Mouse (Mus musculus): ENCODE data around the gene Cyb5r1. TPM values are rescaled to one million over a fixed set of nuclear protein-coding genes. Genes with fewer than 3 reads are reported as not detected.
A peak's percentile ranks its signal among the peaks of the same experiment; 100 is the strongest.

Cyb5r1 gene
- polyA plus RNA-seq, 1 experiment from 2014 or later, result 16.1 TPM

DNA sequence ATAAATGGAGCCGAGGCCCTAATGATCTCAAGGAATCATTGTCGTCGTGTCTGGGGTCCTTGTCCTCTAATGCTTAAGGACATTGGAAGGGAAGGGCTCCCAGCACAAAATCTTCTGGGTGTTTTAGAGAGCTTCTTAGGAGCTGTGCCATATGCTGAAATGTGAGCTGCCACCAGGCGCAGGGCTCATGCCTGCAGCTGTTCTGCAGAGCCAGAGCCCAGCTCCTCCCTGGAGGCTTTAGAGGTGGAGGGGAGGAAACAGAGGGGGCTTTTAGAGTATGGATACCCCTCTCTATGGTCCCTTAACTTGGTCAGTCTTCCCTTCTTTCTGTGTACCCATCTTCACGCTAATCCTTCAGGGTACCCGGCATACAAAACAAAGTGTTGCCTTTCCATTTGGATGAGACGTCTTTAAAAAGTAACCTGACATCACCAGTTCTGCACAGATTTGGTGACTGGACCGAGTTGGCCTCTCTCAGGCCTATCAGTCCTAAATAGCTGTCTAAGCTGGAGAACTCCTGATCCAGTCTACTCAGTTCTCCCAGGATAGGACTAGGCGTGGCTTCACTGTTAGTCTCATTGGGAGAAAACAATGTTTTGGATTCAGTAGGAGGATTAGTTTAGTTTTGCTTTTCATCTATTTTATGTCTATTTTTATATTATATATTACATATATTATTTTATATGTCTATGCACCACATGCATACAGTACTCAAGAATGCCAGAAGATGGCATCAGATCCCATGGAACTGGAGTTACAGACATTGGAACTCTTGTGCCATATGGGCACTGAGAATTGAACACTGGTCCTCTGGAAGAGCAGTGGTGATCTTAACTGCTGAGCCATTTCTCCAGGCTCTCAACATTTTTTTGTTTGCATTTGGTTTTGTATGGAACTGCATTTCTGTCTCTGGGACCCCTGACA is 6.6 kb downstream of the Cyb5r1 start:
- H3K4me3 ChIP-seq (replicated peaks; ENCODE audit: low read depth, low read length), result no peak overlapping the region
- TF ChIP-seq CTCF (IDR thresholded peaks at IDR 0.05; ENCODE audit: low read depth), result 0 out of 2 replicates have a peak, but pooled peaks have one; percentile 13
- H3K9me3 ChIP-seq (replicated peaks; ENCODE audit: low read length), result no peaks in the 10 kb centered on the region
- ATAC-seq (replicated peaks; ENCODE audit: low FRiP score, low read depth) (no peak), DNase-seq (ENCODE audit: low spot score) (no peak)
- WGBS, result 84% methylated on average over 9 of the region's 9 CpGs
- H3K9ac ChIP-seq (ENCODE audit: low read depth, low read length), result no peak overlapping the region
- H3K27ac ChIP-seq, result no peak overlapping the region
- peaks cover 25% of the 10 kb centered on the region for H3K4me1 ChIP-seq (replicated peaks; ENCODE audit: insufficient read depth, low read length)
- H3K36me3 ChIP-seq (ENCODE audit: insufficient read depth, low read length), result 0 out of 2 replicates have a peak, but pooled peaks cover 8% of the 10 kb centered on the region
- no peaks in the 10 kb centered on the region for H3K27me3 ChIP-seq (ENCODE audit: insufficient read depth, low read length)
- no peak overlapping the region for H3K4me2 ChIP-seq (ENCODE audit: low read length)

- no peak for ATAC-seq (replicated peaks; ENCODE audit: low FRiP score, low read depth)
- Histone ChIP-seq H3K27ac (peak overlapping the region; percentile 96; the same call in 1 of the 2 replicates), H3K9me3 (replicated peaks; ENCODE audit: low read length) (no peaks in the 10 kb centered on the region), H3K4me1 (replicated peaks; ENCODE audit: insufficient read depth, low read length) (peaks cover 25% of the 10 kb centered on the region), H3K4me2 (ENCODE audit: low read length) (no peak overlapping the region), H3K27me3 (ENCODE audit: insufficient read depth, low read length) (no peaks in the 10 kb centered on the region), H3K36me3 (ENCODE audit: insufficient read depth, low read length) (0 out of 2 replicates have a peak, but pooled peaks cover 8% of the 10 kb centered on the region), H3K4me3 (replicated peaks; ENCODE audit: low read depth, low read length) (no peak overlapping the region), H3K9ac (ENCODE audit: low read depth, low read length) (no peak overlapping the region)
- no peak for DNase-seq (ENCODE audit: low spot score)
- 42% methylated on average over 2 of the region's 2 CpGs for WGBS
- TF ChIP-seq CTCF (IDR thresholded peaks at IDR 0.05; ENCODE audit: low read depth), result no peak
Observed at GRCm38 (mm10) chr1:134414038-134414437, 8.7 kb downstream of the Cyb5r1 start.

GRCm38 (mm10) chr1:134414501-134415167 is 9.3 kb downstream of the Cyb5r1 start:
- H3K27ac ChIP-seq, result peak overlapping the region; percentile 96
- H3K4me1 ChIP-seq (replicated peaks; ENCODE audit: insufficient read depth, low read length), result peaks cover 31% of the 10 kb centered on the region
- H3K9me3 ChIP-seq (replicated peaks; ENCODE audit: low read length), result no peaks in the 10 kb centered on the region
- peak overlapping the region; percentile 91 for H3K4me3 ChIP-seq (replicated peaks; ENCODE audit: low read depth, low read length)
- no peaks in the 10 kb centered on the region for H3K27me3 ChIP-seq (ENCODE audit: insufficient read depth, low read length)
- H3K9ac ChIP-seq (ENCODE audit: low read depth, low read length), result peak overlapping the region; percentile 49; the same call in 1 of the 2 replicates
- peak overlapping the region; percentile 73 for H3K4me2 ChIP-seq (ENCODE audit: low read length)
- peak; percentile 57 for TF ChIP-seq CTCF (IDR thresholded peaks at IDR 0.05; ENCODE audit: low read depth)
- DNase-seq (ENCODE audit: low spot score), result no peak
- peak; percentile 22 for ATAC-seq (replicated peaks; ENCODE audit: low FRiP score, low read depth)
- 12% methylated on average over 11 of the region's 11 CpGs for WGBS
- H3K36me3 ChIP-seq (ENCODE audit: insufficient read depth, low read length), result 0 out of 2 replicates have a peak, but pooled peaks cover 8% of the 10 kb centered on the region

DNA sequence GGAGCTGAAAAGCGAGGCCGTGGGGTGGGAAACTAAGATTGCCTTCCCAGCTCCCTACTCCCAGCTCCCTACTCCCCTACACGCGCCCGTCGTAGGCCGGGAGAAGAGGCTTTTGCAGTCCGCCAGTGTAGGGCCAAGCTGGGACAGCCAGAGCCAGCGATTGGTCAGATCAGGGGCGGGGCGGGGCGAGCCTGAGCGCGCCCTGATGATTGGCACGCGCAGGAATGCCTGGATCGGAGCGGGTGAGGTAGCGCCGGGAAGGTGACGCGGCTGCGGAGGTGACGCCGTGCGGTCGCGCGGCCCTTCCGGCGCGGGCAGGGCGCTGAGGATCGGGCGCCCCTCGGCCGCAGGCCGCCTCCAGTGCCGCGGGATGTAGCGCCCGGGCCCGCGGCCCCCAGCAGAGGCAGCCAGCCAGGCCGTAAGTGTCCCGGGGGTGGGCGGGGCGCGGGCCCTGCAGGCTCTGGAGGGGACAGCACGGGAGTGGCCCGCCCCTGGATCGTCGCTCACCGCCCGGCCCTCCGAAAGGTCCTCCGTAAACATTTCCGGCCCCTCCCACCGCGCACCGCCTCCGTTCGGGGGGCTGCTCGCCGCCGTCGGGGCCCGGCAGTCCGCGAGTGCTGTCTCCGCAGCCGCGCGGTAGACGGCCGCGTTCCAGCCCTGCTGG is 9.9 kb downstream of the Cyb5r1 start, which contains the start of gene Adipor1:
Gene Adipor1, plus strand, starts transcription at position 211 of the 664 bp plus-strand sequence.
- H3K9me3 ChIP-seq (replicated peaks; ENCODE audit: low read length), result no peaks in the 10 kb centered on the region
- DNase-seq (ENCODE audit: low spot score) (peak; percentile 99), ATAC-seq (replicated peaks; ENCODE audit: low FRiP score, low read depth) (peak; percentile 100)
- WGBS, result under 1% methylated on average over 54 of the region's 77 CpGs
- no peaks in the 10 kb centered on the region for H3K27me3 ChIP-seq (ENCODE audit: insufficient read depth, low read length)
- peak within 1 kb of the TSS; percentile 91 for H3K4me3 ChIP-seq (replicated peaks; ENCODE audit: low read depth, low read length)
- H3K4me1 ChIP-seq (replicated peaks; ENCODE audit: insufficient read depth, low read length), result peaks cover 35% of the 10 kb centered on the region
- no peak; the same call in none of the 2 replicates for TF ChIP-seq CTCF (IDR thresholded peaks at IDR 0.05; ENCODE audit: low read depth)
- 0 out of 2 replicates have a peak, but pooled peaks cover 6% of the 10 kb centered on the region for H3K36me3 ChIP-seq (ENCODE audit: insufficient read depth, low read length)
- peak within 1 kb of the TSS; percentile 96 for H3K27ac ChIP-seq
- H3K9ac ChIP-seq (ENCODE audit: low read depth, low read length), result peak within 1 kb of the TSS; percentile 94
- H3K4me2 ChIP-seq (ENCODE audit: low read length), result peak within 1 kb of the TSS; percentile 73

DNA sequence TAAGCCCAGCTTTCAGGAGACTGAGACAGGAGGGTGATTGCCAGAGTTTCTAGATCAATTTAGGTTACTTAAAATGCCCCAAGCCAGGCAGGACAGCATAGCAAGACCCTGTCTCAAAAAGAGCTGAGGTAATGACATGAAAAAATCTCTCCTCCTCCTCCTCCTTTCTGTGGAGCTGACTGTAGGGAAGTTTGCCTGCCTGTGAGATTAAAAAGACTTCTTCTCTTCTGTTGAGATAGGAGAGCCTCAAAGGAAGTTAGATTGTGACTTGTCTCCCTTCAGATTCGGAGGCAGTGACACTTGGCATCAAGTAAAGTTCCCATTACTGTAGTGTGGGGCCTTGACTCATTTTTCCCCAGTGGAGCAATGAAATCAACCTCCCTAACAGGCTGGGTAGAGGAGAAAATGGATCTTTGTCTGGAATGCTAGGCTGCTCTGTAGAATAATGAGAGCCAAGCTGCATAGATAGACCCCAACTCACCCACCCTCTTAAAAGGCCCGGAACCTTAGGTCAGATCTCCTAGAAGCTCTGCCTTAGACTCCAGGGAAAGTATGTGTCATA is 13.1 kb downstream of the Cyb5r1 start:
- H3K36me3 ChIP-seq (ENCODE audit: insufficient read depth, low read length), result 0 out of 2 replicates have a peak, but pooled peaks cover 2% of the 10 kb centered on the region
- H3K9me3 ChIP-seq (replicated peaks; ENCODE audit: low read length), result no peaks in the 10 kb centered on the region
- DNase-seq (ENCODE audit: low spot score), result no peak
- no peak overlapping the region for H3K27ac ChIP-seq
- H3K9ac ChIP-seq (ENCODE audit: low read depth, low read length), result no peak overlapping the region
- H3K4me2 ChIP-seq (ENCODE audit: low read length), result 0 out of 2 replicates have a peak overlapping the region, but pooled peaks have one; percentile 6
- no peaks in the 10 kb centered on the region for H3K27me3 ChIP-seq (ENCODE audit: insufficient read depth, low read length)
- no peak for TF ChIP-seq CTCF (IDR thresholded peaks at IDR 0.05; ENCODE audit: low read depth)
- peaks cover 35% of the 10 kb centered on the region for H3K4me1 ChIP-seq (replicated peaks; ENCODE audit: insufficient read depth, low read length)
- WGBS, result 64% methylated on average over 2 of the region's 2 CpGs
- ATAC-seq (replicated peaks; ENCODE audit: low FRiP score, low read depth), result no peak
- H3K4me3 ChIP-seq (replicated peaks; ENCODE audit: low read depth, low read length), result no peak overlapping the region
